Mouse (Mus musculus) megakaryocyte, embryonic 14.5 days (primary cell): Measurements from ENCODE around the gene Olfr215. TPM values are rescaled to one million over a fixed set of nuclear protein-coding genes. Genes with fewer than 3 reads are reported as not detected.
"Not testable (repeated sequence)": the region's sequence is repeated elsewhere in the genome, so short reads cannot be mapped to it uniquely, and the experiment has no call there.

Source experiments
- H3K27me3 ChIP-seq: replicated peaks from 2 replicates; pipeline ENCODE3; 2012; ENCODE audit warnings: inconsistent platforms
- H3K36me3 ChIP-seq: replicated peaks from 2 replicates; pipeline ENCODE3; 2012; ENCODE audit warnings: low read length, inconsistent platforms, mixed read lengths
- H3K4me1 ChIP-seq: 2 replicates; pipeline ENCODE4 v1.6.1; 2012; ENCODE audit warnings: inconsistent platforms
- H3K4me3 ChIP-seq: replicated peaks from 2 replicates; pipeline ENCODE3; 2012; ENCODE audit warnings: moderate library complexity, mild to moderate bottlenecking, inconsistent platforms
- H3K9me3 ChIP-seq: 2 replicates; pipeline ENCODE4 v1.6.1; 2012; ENCODE audit warnings: inconsistent platforms
- FLI1 ChIP-seq: IDR thresholded peaks from 2 replicates; pipeline ENCODE4 v1.6.1; 2012; ENCODE audit warnings: low read length, inconsistent platforms, mixed read lengths
- GATA1 ChIP-seq: IDR thresholded peaks from 3 replicates; pipeline ENCODE4 v1.6.1; 2012; ENCODE audit warnings: mixed read lengths, low read length, inconsistent platforms, borderline replicate concordance
- polyA plus RNA-seq: library from polyadenylated mRNA; stranded (reverse); fragments of >175 nt; gene quantifications from 2 replicates; pipeline ENCODE4 v1.2.3, GENCODE M21; 2012; ENCODE audit warnings: low replicate concordance; ENCODE audit not compliant: insufficient read depth

Olfr215 gene
- polyA plus RNA-seq, 1 experiment, result not detected

GRCm38 (mm10) chr6:116569834-116570233 is 14.2 kb downstream of the Olfr215 start:
- peaks cover 7% of the 10 kb centered on the region for H3K4me1 ChIP-seq
- H3K9me3 ChIP-seq, result peaks cover 3% of the 10 kb centered on the region
- H3K27me3 ChIP-seq, result peaks cover 5% of the 10 kb centered on the region
- H3K4me3 ChIP-seq, result no peak overlapping the region
- TF ChIP-seq FLI1 (no peak), GATA1 (no peak)
- no peaks in the 10 kb centered on the region for H3K36me3 ChIP-seq

- Histone ChIP-seq H3K36me3 (no peaks in the 10 kb centered on the region), H3K4me3 (no peak overlapping the region), H3K27me3 (peaks cover 7% of the 10 kb centered on the region), H3K4me1 (0 out of 2 replicates have a peak, but pooled peaks cover 4% of the 10 kb centered on the region), H3K9me3 (peaks cover 9% of the 10 kb centered on the region)
- TF ChIP-seq GATA1 (no peak), FLI1 (no peak)
These were observed 29.0 kb downstream of the Olfr215 start for GRCm38 (mm10) chr6:116554952-116555351.

- no peak for TF ChIP-seq FLI1
- no peak for TF ChIP-seq GATA1
- H3K27me3 ChIP-seq, result peaks cover 7% of the 10 kb centered on the region
- peaks cover 9% of the 10 kb centered on the region for H3K9me3 ChIP-seq
- H3K4me3 ChIP-seq, result no peak within 1 kb of the TSS
- H3K4me1 ChIP-seq, result 0 out of 2 replicates have a peak, but pooled peaks cover 4% of the 10 kb centered on the region
- no peaks in the 10 kb centered on the region for H3K36me3 ChIP-seq
These were observed 30.1 kb downstream of the Olfr215 start, which contains the start of gene Olfr214 for GRCm38 (mm10) chr6:116553935-116554334. TSS of gene Olfr214 (plus strand) at chr6:116554235.

GRCm38 (mm10) chr6:116550841-116551240 is 33.2 kb downstream of the Olfr215 start, which contains the start of gene Gm5580:
TSS of gene Gm5580 (plus strand) at chr6:116551141.
- H3K27me3 ChIP-seq, H3K36me3 ChIP-seq, H3K4me3 ChIP-seq, H3K9me3 ChIP-seq: not testable (repeated sequence)
- peaks cover 18% of the 10 kb centered on the region for H3K4me1 ChIP-seq

- no peak for TF ChIP-seq GATA1
- TF ChIP-seq FLI1, result no peak
These were observed 41.5 kb downstream of the Olfr215 start for GRCm38 (mm10) chr6:116542500-116542899.

GRCm38 (mm10) chr6:116538156-116538555 is 45.8 kb downstream of the Olfr215 start, which contains the start of gene Olfr213:
TSS of gene Olfr213 (plus strand) at chr6:116538456.
- Histone ChIP-seq H3K27me3 (no peaks in the 10 kb centered on the region), H3K4me3 (no peak within 1 kb of the TSS), H3K36me3 (no peaks in the 10 kb centered on the region), H3K4me1 (peaks cover 12% of the 10 kb centered on the region), H3K9me3 (0 out of 2 replicates have a peak, but pooled peaks cover 4% of the 10 kb centered on the region)
- TF ChIP-seq FLI1 (no peak), GATA1 (no peak)

More at GRCm38 (mm10) chr6:116542500-116542899, 41.5 kb downstream of the Olfr215 start:
- H3K4me1 ChIP-seq, result peaks cover 34% of the 10 kb centered on the region
- H3K27me3 ChIP-seq, result no peaks in the 10 kb centered on the region
- H3K4me3 ChIP-seq, result no peak overlapping the region
- no peaks in the 10 kb centered on the region for H3K9me3 ChIP-seq
- H3K36me3 ChIP-seq, result no peaks in the 10 kb centered on the region

Other genes starting within 250 kb of the Olfr215 start
- gene March8, start 246.2 kb downstream of the Olfr215 start, polyA plus RNA-seq, result 3.4 and 8.1 TPM in 2 replicates
- 43.4 and 50.4 TPM in 2 replicates for gene Alox5, start 123.0 kb downstream of the Olfr215 start, polyA plus RNA-seq
- gene Olfr211, start 95.1 kb downstream of the Olfr215 start, polyA plus RNA-seq, result 0.44 TPM in 1 of 2 replicates, not detected in the other
- gene Olfr212, start 77.7 kb downstream of the Olfr215 start, polyA plus RNA-seq, result not detected in 2 replicates
- not detected in 2 replicates for gene Olfr213, start 45.7 kb downstream of the Olfr215 start, polyA plus RNA-seq
- 0.07 TPM in 1 of 2 replicates, not detected in the other for gene Gm5580, start 33.1 kb downstream of the Olfr215 start, polyA plus RNA-seq
- gene Olfr214, start 30.0 kb downstream of the Olfr215 start, polyA plus RNA-seq, result not detected in 2 replicates
- gene Zfp422, start 44.8 kb upstream of the Olfr215 start, polyA plus RNA-seq, result 4.4 and 4.8 TPM in 2 replicates
- gene Depp1, start 66.4 kb upstream of the Olfr215 start, polyA plus RNA-seq, result 0.51 TPM in 1 of 2 replicates, not detected in the other
- gene Rassf4, start 89.8 kb upstream of the Olfr215 start, polyA plus RNA-seq, result 0.50 and 8.8 TPM in 2 replicates
- not detected in 2 replicates for gene Tmem72, start 132.7 kb upstream of the Olfr215 start, polyA plus RNA-seq